Mouse (Mus musculus) cerebellum, adult 8-10 months (tissue): ENCODE measurements at regions not wholly inside any gene's neighbourhood (a gene's known extent, or its start where the extent isn't known, plus 50 kb on each side); places are given as distances from the start of the nearest gene placed in this dataset.

Source experiments
- DNase-seq: peaks from one replicate; pipeline ENCODE4 v3.0.0; 2022

DNA sequence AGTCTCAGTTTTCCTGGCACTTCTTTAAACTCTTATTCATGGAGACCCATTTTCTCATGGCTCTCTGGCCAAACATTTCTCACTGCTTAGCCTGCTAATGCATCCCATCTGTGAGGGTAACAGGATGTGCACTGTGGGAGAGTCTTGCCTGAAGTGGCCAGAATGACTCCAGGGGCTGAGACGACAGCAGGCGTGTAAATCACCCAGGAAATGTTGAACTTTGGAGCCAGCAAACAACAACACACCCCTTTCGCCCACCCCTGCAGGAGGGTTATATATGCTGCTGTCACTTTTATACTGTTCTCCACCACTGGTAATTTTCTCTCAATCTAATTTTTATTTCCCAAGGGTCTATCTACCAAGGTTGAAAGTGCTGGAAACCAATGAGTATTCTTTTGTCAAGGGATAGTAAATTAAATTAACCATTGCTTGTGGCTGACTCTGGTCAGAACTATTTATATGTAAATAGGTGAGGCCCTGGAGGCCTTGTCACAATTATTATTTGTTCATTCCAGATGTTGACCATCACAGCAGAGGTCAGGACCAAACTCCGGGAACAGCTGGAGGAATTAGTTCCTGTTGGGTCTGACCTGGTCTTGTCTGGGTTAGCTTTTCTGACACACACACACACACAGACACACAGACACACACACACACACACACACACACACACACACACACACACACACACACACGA lies 378.2 kb downstream of the Nucb2 start:
- DNase-seq, result no peak

- DNase-seq, result peak; percentile 7
These were observed 389.7 kb downstream of the Nucb2 start for GRCm38 (mm10) chr7:116893846-116894245.

GRCm38 (mm10) chr7:116915797-116916196 lies 411.6 kb downstream of the Nucb2 start:
- DNase-seq, result no peak

GRCm38 (mm10) chr7:116917921-116918670 lies 413.9 kb downstream of the Nucb2 start:
- no peak for DNase-seq

- no peak for DNase-seq
These were observed 434.3 kb upstream of the Xylt1 start for GRCm38 (mm10) chr7:116946448-116946847.

- DNase-seq, result no peak
These were observed 421.4 kb upstream of the Xylt1 start for GRCm38 (mm10) chr7:116959196-116959895.

DNA sequence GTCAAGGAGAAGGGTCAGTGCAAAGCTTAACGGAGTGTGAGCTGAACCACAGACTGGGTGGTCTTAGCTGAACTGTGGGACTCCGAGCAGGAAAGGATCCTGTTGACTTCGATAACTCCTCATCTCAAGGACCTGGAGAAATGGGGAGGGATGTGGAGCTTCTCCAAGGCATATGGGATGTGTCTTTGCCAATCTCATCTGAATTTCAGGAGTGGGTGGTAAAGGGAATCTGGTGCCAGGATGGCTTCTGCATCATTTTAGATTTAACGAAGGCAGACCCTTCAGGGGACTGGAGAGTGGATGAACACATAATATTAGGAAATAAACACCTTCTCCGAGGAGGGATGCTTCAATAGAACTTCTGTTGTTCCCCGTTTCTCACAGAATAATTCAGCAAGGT lies 416.9 kb upstream of the Xylt1 start:
- no peak for DNase-seq

- DNase-seq, result no peak
These were observed 389.4 kb upstream of the Xylt1 start for GRCm38 (mm10) chr7:116991351-116991750.

DNA sequence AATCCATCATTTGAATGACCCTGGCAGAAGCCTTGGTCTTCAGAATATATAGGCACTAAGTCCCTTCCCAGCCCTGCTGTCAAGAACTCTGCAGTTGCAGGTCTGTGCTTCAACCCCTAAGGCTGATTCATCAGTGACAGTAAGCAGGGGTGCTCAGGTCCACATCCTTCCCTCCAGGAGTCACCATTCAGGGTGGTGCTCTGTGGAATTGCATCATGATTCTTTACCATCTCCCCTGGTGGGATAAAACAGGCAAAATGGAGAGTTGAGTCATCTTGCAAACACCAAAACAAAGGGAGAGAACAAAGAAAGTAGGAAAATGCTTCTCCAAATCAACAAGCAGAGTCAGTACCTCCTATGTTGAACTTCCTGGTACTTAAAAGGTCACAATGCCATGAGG lies 388.6 kb upstream of the Xylt1 start:
- DNase-seq, result no peak

- DNase-seq, result no peak
These were observed 385.0 kb upstream of the Xylt1 start for GRCm38 (mm10) chr7:116995770-116996169.

DNA sequence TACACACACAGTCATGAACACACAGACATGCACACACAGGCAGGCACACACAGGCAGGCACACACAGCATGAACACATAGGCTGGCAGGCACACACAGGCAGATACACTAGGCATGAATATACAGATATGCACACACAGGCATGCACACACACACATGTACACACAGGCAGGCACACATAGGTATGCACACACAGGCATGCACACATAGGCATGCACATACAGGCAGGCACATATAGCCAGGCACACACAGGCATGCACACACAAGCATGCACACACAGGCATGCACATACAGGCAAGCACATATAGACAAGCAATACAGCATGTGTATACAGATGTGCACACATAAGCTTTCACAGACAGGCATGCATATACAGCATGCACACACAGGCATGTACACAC lies 377.6 kb upstream of the Xylt1 start:
- DNase-seq, result no peak

DNA sequence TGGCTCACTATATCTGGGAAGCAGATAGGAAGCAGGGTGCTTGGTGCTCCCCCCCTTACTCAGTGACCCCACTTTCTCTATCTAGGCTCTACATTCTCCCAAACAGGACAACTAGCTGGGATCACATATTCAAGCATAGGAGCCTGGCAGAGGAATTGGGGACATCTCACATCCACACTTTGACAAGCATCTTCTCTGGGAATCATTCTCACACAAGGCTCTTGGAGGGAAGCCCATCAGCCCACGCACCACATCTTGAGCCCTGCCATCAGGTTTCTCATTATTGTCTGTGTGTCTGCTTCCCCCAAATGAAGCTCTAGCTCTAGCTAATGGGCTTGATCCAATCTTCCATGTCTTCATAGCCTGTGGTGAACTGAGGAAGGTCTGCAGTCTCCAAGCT lies 362.4 kb upstream of the Xylt1 start:
- DNase-seq, result no peak

GRCm38 (mm10) chr7:117021716-117022115 lies 359.1 kb upstream of the Xylt1 start:
- no peak for DNase-seq

- no peak for DNase-seq
These were observed 335.9 kb upstream of the Xylt1 start for GRCm38 (mm10) chr7:117044926-117045325.

DNA sequence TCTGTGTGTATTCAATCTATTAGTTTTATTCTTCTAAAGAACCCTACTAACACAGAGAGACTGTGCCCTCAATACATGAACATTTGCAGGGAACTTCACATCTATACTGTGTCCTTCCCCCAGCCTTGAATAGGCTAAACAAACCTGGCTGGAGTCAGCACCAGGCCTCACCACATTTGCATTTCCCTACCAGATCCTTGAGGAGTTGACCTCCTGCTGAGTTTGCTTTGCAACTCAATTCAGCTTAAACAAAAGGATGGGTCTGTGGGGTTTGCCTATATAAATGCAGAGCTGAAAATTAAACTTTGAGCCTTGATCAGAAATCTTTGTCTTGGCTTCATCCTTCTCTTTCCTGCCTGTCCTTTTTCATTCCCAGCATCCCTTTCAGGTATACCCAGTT lies 331.5 kb upstream of the Xylt1 start:
- no peak for DNase-seq

- DNase-seq, result no peak
These were observed 315.0 kb upstream of the Xylt1 start for GRCm38 (mm10) chr7:117065771-117066170.

- DNase-seq, result no peak
These were observed 289.7 kb upstream of the Xylt1 start for GRCm38 (mm10) chr7:117090911-117091550.

DNA sequence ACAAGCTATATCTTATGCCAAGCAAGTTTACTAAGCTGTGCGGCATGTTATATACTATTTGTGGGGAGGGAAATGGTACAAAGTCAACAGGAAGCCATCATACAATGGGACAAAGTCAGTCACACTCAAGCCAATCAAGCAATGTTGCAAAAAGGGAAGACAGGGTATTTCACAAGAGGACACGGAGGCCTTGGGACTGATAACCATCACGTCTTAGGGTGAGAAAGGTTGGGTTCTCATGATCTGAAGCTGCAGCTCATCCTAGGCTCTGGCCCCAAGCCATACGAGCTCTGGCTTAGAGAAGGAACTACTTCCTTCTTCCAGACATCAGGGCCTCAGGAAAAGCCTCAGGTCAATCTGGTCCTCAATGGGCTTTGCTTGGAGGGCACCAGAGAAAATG lies 287.9 kb upstream of the Xylt1 start:
- DNase-seq, result no peak

GRCm38 (mm10) chr7:117097618-117098017 lies 283.2 kb upstream of the Xylt1 start:
- no peak for DNase-seq

DNA sequence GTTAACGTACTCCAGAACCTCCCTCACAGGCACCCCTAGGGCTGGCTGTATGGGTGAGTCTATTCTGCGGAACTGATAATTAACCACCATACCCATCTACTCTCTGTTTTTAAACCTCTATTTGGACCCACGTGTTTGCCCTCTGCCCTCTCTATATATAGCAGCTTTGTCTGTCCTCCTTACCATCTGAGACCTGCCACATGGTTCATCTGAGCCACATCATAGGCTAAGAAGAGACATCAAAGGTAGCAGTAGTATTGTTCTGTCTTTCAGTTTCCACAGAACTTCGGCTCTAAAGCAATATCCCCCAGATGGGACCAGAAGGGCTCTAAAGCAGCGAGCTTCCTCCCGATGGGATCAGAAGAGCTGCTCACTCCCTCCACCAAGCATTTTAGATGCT lies 281.7 kb upstream of the Xylt1 start:
- DNase-seq, result no peak

DNA sequence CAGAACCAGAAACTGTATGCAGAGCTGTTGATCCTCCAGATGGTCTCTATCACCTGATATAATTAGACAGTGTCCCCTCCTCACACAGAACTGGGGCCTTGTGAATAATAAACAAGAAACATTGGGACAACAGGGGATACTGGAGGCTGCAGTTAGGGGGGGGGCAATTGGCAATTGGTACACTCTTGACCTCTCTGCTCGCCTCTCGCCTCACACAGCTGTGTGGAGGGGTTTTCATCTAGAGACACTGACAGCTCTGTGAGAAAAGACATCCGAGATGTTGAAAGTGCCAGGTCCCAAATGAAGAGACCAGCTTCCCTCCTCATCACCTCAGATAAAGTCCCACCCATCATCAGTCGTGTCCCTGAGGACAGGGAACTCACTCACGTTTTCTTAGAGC lies 277.7 kb upstream of the Xylt1 start:
- DNase-seq, result no peak

GRCm38 (mm10) chr7:117106691-117107191 lies 274.0 kb upstream of the Xylt1 start:
- no peak for DNase-seq

DNA sequence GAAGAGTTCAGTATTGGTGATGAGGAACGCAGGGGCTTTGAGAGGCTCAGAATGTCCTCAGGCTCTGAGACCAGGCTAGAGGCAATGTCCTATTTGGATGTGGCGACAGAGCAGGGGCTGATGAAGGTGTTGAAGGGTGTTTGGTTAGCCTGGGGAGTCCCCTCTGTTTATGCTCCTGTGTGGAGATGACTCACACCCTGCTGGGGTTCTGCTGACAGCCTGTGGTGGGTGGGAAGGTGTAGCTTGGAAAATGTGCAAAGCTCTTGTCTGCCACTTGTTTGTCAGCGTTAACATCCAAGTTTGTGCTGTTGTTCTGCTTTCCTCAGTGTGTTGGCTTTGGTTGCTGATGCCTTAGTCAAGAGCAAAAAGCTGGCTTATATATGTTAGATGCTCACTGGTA lies 272.4 kb upstream of the Xylt1 start:
- no peak for DNase-seq
